Mouse (Mus musculus): ENCODE results near the gene Phf24. TPM values are rescaled to one million over a fixed set of nuclear protein-coding genes. Genes with fewer than 3 reads are reported as not detected.

The Phf24 gene
- total RNA-seq (2023) = not detected

DNA sequence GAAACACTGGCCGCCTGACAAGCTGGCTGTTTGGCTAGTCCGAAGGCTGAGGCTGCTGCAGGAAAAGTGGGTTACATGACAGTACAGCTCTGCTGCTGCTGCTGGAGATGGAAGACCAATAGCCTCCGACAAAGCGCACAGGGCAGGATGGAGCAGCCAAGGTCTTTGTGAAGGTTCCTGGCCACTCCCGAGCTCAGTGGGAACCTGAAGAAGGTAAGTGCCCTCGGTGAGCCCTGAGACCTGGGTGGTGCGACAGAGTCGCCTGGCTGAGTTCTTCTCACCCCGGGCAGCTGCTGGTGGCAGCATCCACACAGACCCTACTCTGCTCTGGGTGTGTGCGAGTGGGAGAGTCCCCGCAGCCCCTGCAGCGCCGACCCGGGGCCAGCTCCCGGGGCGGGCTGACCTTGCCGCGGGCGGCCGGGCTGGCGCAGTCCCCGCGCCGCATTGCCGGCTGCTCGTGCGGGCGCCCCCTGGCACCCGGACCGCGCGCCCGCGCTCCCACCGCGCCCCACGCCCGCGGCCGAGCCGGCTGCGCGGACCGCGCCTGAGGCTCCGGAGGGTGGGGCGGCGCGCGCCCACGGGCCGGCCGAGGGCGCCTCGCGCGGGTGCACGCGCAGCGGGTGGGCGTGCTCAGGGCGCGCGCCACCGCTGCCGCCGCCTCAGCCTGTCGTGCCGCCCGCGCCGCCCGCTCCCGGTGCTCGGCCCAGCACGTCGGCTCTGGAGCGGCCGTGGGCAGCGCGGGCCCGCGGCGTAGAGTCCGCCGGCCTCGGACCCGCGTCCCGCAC is at the start of gene Phf24:
Gene Phf24 (plus strand): TSS at position 44 of the 785 bp plus-strand sequence.

DNA sequence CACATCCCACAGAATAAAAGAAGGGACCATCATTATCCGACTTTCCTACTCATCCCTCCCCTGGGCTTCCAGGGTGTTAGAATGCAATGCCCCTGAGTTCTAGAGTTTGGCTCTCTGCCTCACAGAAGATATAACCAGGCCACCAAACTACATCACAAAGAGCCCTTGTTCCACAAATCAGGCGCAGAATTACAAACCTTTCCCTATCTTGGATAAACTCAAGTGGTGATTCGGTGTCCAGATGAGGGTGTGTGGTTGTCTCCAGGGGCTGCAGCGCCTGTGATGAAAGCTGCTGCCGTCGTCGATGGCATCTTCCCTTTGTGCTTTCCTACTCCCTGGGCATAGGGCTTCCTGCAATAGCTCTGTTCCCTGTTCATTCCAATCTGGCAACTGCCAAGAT is 42.3 kb upstream of the Phf24 start, which contains the start of gene Fam205c:
Gene Fam205c (minus strand): TSS at position 101 of the 400 bp plus-strand sequence.

DNA sequence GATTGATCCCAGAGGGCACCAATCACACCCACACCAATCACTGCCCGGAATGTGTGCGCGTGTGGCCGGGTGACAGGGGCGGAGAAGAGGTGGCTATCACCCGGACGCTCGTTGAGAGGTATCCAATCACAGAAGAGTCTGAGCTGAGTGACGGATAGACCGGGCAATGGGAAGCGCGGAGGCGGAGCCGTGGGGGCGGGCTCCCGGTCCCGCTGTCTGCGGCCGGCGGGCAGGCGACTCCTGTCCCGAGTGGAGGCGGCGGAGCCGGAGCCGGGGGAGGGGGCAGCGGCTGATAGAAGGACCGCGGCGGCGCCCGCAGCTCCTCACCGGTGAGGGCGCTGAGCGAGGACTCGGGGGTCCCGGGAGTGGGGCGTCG is 33.2 kb downstream of the Phf24 start, which contains the start of gene Dnajb5:
Gene Dnajb5 (plus strand): TSS at position 139 of the 376 bp plus-strand sequence.

GRCm38 (mm10) chr4:42969304-42969703 is 52.8 kb downstream of the Phf24 start, which contains the start of gene 1700022I11Rik:
1700022I11Rik (plus strand) TSS chr4:42969604.

Other genes with a start within 250 kb of the Phf24 start
- gene 4930578G10Rik, start 181.1 kb upstream of the Phf24 start, total RNA-seq (2023) = not detected
- gene Ccl19, start 160.1 kb upstream of the Phf24 start, total RNA-seq (2023) = not detected
- gene Ccl21a, start 142.7 kb upstream of the Phf24 start, total RNA-seq (2023) = not detected
- gene Fam205a1, start 62.8 kb upstream of the Phf24 start, total RNA-seq (2023) = not detected
- not detected for gene Gm12394, start 59.9 kb upstream of the Phf24 start, total RNA-seq (2023)
- gene Fam205c, start 42.4 kb upstream of the Phf24 start, total RNA-seq (2023) = not detected
- 23.3 TPM for gene Dnajb5, start 33.2 kb downstream of the Phf24 start, total RNA-seq (2023)
- gene 1700022I11Rik, start 52.9 kb downstream of the Phf24 start, total RNA-seq (2023) = not detected
- 96.8 TPM for gene Vcp, start 83.8 kb downstream of the Phf24 start, total RNA-seq (2023)
- 29.7 TPM for gene Fancg, start 93.8 kb downstream of the Phf24 start, total RNA-seq (2023)
- gene Pigo, start 109.2 kb downstream of the Phf24 start, total RNA-seq (2023) = 41.2 TPM
- gene Stoml2, start 115.0 kb downstream of the Phf24 start, total RNA-seq (2023) = 60.1 TPM
- gene Fam214b, start 129.6 kb downstream of the Phf24 start, total RNA-seq (2023) = 5.2 TPM
- 0.34 TPM for gene Unc13b, start 142.3 kb downstream of the Phf24 start, total RNA-seq (2023)

Data from CD8-positive naive resting alpha-beta T cell, adult 57 days (primary cell).